Mouse (Mus musculus) ES-Bruce4 (cell line): ENCODE measurements around the gene Homer2.

Experiments
- EP300 ChIP-seq: IDR thresholded peaks from 2 replicates; pipeline ENCODE4 v1.6.1; 2011; ENCODE audit warnings: low read depth, low read length; ENCODE audit not compliant: insufficient read depth
- POLR2A ChIP-seq: IDR thresholded peaks from one replicate; pipeline ENCODE4 v1.8.1; 2011; ENCODE audit warnings: low read length; ENCODE audit not compliant: insufficient read depth

GRCm38 (mm10) chr7:81744145-81744544 lies 36.8 kb upstream of the Homer2 start:
- TF ChIP-seq POLR2A (no peak), EP300 (no peak)
